Mouse (Mus musculus) CH12.LX (cell line): ENCODE data around the gene Gdf7.

ENCODE experiments used
- BHLHE40 ChIP-seq: IDR thresholded peaks from 2 replicates; pipeline ENCODE4 v1.6.1; 2011; ENCODE audit warnings: mild to moderate bottlenecking, low read depth, low read length, improper control_type of control experiment
- CHD1 ChIP-seq: IDR thresholded peaks from 2 replicates; pipeline ENCODE4 v1.6.1; 2012; ENCODE audit warnings: low read depth, low read length, improper control_type of control experiment, inconsistent platforms
- CTCF ChIP-seq, 2 experiments: IDR thresholded peaks in 1 of 2; conservative IDR thresholded peaks in 1 of 2; 2 replicates each; pipeline ENCODE4 v1.5.1; 2011 to 2012; ENCODE audit warnings: low read depth in 2 of 2, low read length in 2 of 2, improper control_type of control experiment in 1 of 2, inconsistent platforms in 1 of 2, mild to moderate bottlenecking in 1 of 2, moderate library complexity in 1 of 2
- EP300 ChIP-seq: IDR thresholded peaks from 2 replicates; pipeline ENCODE4 v1.6.1; 2011; ENCODE audit warnings: low read length, improper control_type of control experiment
- JUND ChIP-seq: conservative IDR thresholded peaks from 2 replicates; pipeline ENCODE4 v1.6.1; 2011; ENCODE audit warnings: low read depth, low read length, improper control_type of control experiment
- MAFK ChIP-seq: IDR thresholded peaks from 2 replicates; pipeline ENCODE4 v1.6.1; 2011; ENCODE audit warnings: low read length, improper control_type of control experiment; ENCODE audit not compliant: insufficient replicate concordance
- MAX ChIP-seq: IDR thresholded peaks from 2 replicates; pipeline ENCODE4 v1.6.1; 2011; ENCODE audit warnings: low read length, improper control_type of control experiment
- MXI1 ChIP-seq: IDR thresholded peaks from 2 replicates; pipeline ENCODE4 v1.6.1; 2011; ENCODE audit warnings: mild to moderate bottlenecking, low read depth, low read length, improper control_type of control experiment
- MYC ChIP-seq: IDR thresholded peaks from 2 replicates; pipeline ENCODE4 v1.6.1; 2011; ENCODE audit warnings: low read depth, mild to moderate bottlenecking, improper control_type of control experiment, low read length
- NRF1 ChIP-seq: IDR thresholded peaks from 2 replicates; pipeline ENCODE4 v1.6.1; 2014; ENCODE audit warnings: low read depth, mild to moderate bottlenecking, inconsistent platforms, low read length, improper control_type of control experiment, moderate library complexity
- POLR2A ChIP-seq: IDR thresholded peaks from 2 replicates; pipeline ENCODE4 v1.6.1; 2011; ENCODE audit warnings: low read depth, mild to moderate bottlenecking, improper control_type of control experiment, low read length
- SIN3A ChIP-seq: IDR thresholded peaks from 2 replicates; pipeline ENCODE4 v1.6.1; 2012; ENCODE audit warnings: low read length, improper control_type of control experiment, inconsistent platforms
- ZC3H11A ChIP-seq: IDR thresholded peaks from 2 replicates; pipeline ENCODE4 v1.6.1; 2012; ENCODE audit warnings: low read depth, mild to moderate bottlenecking, inconsistent platforms, low read length, improper control_type of control experiment
- ZMIZ1 ChIP-seq: IDR thresholded peaks from 2 replicates; pipeline ENCODE4 v1.6.1; 2012; ENCODE audit warnings: low read depth, mild to moderate bottlenecking, inconsistent platforms, low read length, improper control_type of control experiment

GRCm38 (mm10) chr12:8312266-8312665, 10.5 kb upstream of the Gdf7 start:
- TF ChIP-seq ZMIZ1 (no peak), EP300 (no peak), JUND (no peak), CTCF (conservative IDR thresholded peaks at IDR 0.05 in 1 of 2, IDR thresholded peaks at IDR 0.05 in 1 of 2; ENCODE audit: low read depth in 2 of 2, low read length in 2 of 2) (no peak), MAX (no peak), POLR2A (no peak), MXI1 (no peak), ZC3H11A (no peak), CHD1 (no peak), MYC (no peak), SIN3A (no peak), MAFK (no peak), NRF1 (no peak), BHLHE40 (no peak)
